Mouse (Mus musculus) embryonic facial prominence, embryonic 15.5 days (tissue): Measurements from ENCODE around the gene Hoxa7. TPM values are rescaled to one million over a fixed set of nuclear protein-coding genes. Genes with fewer than 3 reads are reported as not detected.

Experiments
- ATAC-seq: fragments of 200-750 bp; cut with Nextera tagmentation; 2 replicates; pipeline ENCODE4 v1.8.0; 2017; ENCODE audit warnings: low read depth, moderate TSS enrichment; ENCODE audit not compliant: insufficient number of reproducible peaks, low FRiP score, low TSS enrichment
- H3K27ac ChIP-seq: fragments of 300-500 bp; sonication (generic); replicated peaks from 2 replicates; pipeline ENCODE4 v1.5.1; 2015; ENCODE audit warnings: mild to moderate bottlenecking, inconsistent platforms
- H3K27me3 ChIP-seq: fragments of 300-500 bp; sonication (generic); 2 replicates; pipeline ENCODE4 v1.6.1; 2015; ENCODE audit warnings: inconsistent platforms
- H3K36me3 ChIP-seq: fragments of 300-500 bp; sonication (generic); 2 replicates; pipeline ENCODE4 v1.6.1; 2015; ENCODE audit warnings: mild to moderate bottlenecking, inconsistent platforms
- H3K4me1 ChIP-seq: fragments of 300-500 bp; sonication (generic); 2 replicates; pipeline ENCODE4 v1.6.1; 2015; ENCODE audit warnings: inconsistent platforms
- H3K4me2 ChIP-seq: fragments of 300-500 bp; sonication (generic); replicated peaks from 2 replicates; pipeline ENCODE4 v1.6.1; 2015; ENCODE audit warnings: mild to moderate bottlenecking, inconsistent platforms
- H3K4me3 ChIP-seq: fragments of 300-500 bp; sonication (generic); replicated peaks from 2 replicates; pipeline ENCODE4 v1.5.1; 2015; ENCODE audit warnings: mild to moderate bottlenecking, inconsistent platforms
- H3K9ac ChIP-seq: fragments of 300-500 bp; sonication (generic); 2 replicates; pipeline ENCODE4 v1.6.1; 2015; ENCODE audit warnings: inconsistent platforms
- H3K9me3 ChIP-seq: fragments of 300-500 bp; sonication (generic); replicated peaks from 2 replicates; pipeline ENCODE4 v1.6.1; 2016; ENCODE audit warnings: inconsistent platforms
- WGBS: fragments of 180-500 bp; shearing (Covaris S2); methylation state at CpG from one replicate; pipeline ENCODE4 v1.1.7; 2015; 5-methylcytosine and 5-hydroxymethylcytosine counted together
- polyA plus RNA-seq: library from polyadenylated mRNA; unstranded; fragments of >200 nt; fragmentation: Nextera tagmentation; extraction: Ambion mirVana; gene quantifications from 2 replicates; pipeline ENCODE4 v1.2.1, GENCODE M21; 2015

Gene Hoxa7
- polyA plus RNA-seq, 1 experiment from 2014 or later: not detected

DNA sequence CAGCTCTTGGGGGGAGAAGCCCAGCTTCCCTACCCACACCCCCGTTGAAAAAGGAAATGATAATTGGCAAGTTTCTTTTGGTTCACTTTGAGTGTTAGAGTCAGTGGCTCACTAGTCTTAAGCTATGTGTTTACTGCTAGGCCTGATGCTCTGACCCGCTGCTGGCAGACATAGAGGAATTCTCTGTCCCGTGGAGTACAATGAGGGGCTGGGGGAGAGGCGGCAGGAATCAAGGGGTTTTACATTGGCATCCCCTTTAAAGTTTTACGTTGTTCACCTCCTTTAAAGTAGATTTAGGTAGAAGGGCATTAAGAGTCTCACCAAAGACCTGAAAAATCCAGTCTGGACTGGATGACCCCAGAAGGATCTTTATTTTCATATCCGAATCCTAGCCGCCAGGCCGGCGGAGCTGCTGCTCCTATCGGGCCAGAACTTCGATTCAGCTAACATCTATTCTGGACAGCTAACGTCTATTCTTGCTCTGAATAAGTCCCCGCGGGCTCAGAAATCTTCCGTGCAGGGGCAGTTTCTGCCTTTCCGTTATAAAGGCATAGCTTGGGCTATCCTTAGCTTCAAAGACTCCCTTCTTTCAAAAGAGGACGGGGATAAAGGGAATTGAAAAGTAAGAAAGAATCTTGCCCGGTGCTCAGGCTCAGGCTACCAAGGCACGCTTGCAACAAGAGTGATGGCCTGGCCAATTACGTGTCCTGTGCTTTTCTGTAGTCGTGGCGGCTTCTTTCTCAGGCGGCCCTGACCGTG is 30.5 kb upstream of the Hoxa7 start:
- Histone ChIP-seq H3K36me3 (no peaks in the 10 kb centered on the region), H3K27me3 (peaks cover 90% of the 10 kb centered on the region), H3K4me1 (peaks cover 5% of the 10 kb centered on the region; the same call in 1 of the 2 replicates), H3K9me3 (no peaks in the 10 kb centered on the region), H3K27ac (no peak overlapping the region), H3K9ac (no peak overlapping the region), H3K4me3 (no peak overlapping the region), H3K4me2 (no peak overlapping the region)
- no peak for ATAC-seq
- 2% methylated on average over 24 of the region's 24 CpGs for WGBS

DNA sequence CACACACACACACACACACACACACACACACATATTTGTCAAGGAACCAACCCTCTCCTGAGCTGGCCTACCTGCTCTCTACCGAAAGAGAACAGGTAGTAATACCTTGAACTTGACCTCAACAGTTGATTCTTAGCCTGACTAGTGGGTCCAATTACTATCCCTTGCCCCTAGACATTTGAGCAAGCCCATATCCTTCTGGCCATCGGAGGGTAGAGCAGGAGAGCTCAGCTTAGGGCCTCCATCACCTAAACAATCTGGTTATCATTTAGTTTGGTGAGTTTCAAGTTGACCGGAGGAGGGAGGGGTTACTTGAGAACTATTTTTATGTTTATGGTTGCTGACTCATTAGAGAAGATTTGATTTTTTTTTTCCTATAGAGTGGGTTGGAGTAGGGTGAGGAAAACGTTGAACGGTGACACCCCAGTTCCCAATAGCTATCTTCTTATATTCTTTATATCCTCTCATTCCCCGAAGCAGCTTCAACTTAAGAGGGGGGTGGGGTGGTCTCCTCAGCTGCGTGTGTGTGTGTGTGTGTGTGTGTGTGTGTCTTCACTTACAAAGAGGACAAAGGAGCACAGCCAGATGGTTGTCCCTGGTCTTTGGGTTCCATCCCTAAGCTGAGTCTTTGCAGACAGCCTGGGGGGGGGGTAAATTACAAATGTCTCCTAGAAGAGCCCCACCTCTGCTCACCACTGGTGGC is 29.7 kb upstream of the Hoxa7 start:
- Histone ChIP-seq H3K27me3 (peaks cover 91% of the 10 kb centered on the region), H3K9me3 (no peaks in the 10 kb centered on the region), H3K4me3 (no peak overlapping the region), H3K36me3 (no peaks in the 10 kb centered on the region), H3K4me2 (no peak overlapping the region), H3K9ac (no peak overlapping the region), H3K4me1 (peaks cover 5% of the 10 kb centered on the region; the same call in 1 of the 2 replicates), H3K27ac (no peak overlapping the region)
- ATAC-seq: no peak
- WGBS: 9% methylated on average over 7 of the region's 7 CpGs

DNA sequence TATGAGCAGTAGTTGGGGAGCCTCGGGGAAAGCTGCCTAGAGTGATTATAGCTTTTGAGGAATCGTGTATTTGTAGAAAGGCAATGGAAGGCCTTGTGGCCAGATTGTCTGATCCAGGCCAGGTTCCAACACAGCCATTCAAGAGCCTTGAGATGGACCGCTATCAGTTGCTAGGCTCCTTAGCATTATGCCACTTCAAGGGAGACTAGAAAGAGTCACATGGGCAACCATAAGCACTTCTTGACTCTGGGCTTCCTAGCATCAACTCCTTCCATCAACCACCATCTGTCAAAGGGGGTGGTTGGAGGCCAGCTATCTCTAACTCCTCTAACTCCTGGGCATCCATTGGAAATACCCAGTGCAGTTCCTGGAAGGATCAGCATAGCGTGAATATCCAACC is 28.2 kb upstream of the Hoxa7 start:
- Histone ChIP-seq H3K4me1 (peaks cover 10% of the 10 kb centered on the region; the same call in 1 of the 2 replicates), H3K36me3 (no peaks in the 10 kb centered on the region), H3K9me3 (no peaks in the 10 kb centered on the region), H3K27ac (no peak overlapping the region), H3K4me2 (no peak overlapping the region), H3K27me3 (peaks cover 93% of the 10 kb centered on the region), H3K9ac (no peak overlapping the region), H3K4me3 (no peak overlapping the region)
- no peak for ATAC-seq
- WGBS: 1% methylated on average over 4 of the region's 4 CpGs

DNA sequence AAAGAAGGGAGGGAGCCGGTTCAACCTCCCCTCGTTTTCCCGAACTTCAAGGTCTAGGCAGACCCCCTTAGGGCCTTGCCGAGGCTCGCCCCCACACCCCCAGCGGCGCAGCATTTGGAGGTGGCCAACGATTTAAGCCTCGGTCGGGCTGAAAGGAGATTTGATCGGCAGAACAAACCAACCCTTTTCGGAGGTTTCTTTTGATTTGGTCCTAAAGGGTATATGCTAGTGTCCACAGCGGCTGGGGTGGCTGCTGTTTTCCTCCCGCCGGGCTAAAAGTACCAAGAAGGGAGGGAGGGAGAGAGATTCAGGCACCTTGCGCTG is 27.7 kb upstream of the Hoxa7 start:
- ATAC-seq: no peak
- Histone ChIP-seq H3K9me3 (no peaks in the 10 kb centered on the region), H3K4me2 (no peak overlapping the region), H3K27me3 (peaks cover 97% of the 10 kb centered on the region), H3K4me3 (no peak overlapping the region), H3K4me1 (peaks cover 11% of the 10 kb centered on the region; the same call in 1 of the 2 replicates), H3K27ac (no peak overlapping the region), H3K9ac (no peak overlapping the region), H3K36me3 (no peaks in the 10 kb centered on the region)
- under 1% methylated on average over 16 of the region's 16 CpGs for WGBS

DNA sequence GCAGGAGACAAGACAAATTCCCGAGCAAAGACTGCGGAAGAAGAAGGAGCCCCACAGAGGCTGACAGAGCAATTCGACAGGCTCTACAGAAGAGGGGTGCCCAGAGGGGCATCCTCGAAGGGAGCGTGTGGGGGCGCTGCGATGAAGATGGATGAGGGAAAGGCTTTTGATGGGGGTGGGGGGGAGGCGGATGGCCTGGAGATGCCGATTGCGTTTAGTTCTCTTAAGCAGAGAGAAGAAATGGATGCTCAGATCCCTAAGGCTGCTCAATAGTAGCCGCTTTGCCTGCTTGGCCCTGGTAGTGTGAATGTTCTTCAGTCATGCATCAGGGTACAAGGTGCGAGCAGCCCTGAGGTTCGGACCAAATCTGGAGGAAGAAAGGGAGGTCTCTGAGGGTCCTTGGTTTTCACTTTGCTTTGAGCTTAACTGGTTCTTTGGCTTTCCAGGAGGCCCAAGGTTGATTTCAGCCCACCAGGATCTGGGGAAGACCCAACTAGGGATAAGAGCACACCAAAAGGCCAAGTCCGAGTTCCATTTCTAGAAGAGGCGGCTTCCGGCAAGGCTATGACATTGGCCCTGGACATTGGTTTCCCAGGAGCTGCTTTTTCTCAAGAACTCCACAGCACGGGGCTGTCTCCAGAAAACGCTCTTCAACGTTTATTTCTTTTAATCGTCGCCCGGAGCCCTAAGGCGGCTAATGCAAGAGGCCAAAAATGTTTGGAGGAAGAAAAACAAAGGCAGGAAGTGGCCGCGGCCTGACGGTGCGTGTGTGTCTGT is 27.2 kb upstream of the Hoxa7 start:
- peaks cover 11% of the 10 kb centered on the region; the same call in 1 of the 2 replicates for H3K4me1 ChIP-seq
- no peaks in the 10 kb centered on the region for H3K9me3 ChIP-seq
- H3K36me3 ChIP-seq: no peaks in the 10 kb centered on the region
- no peak for ATAC-seq
- H3K4me2 ChIP-seq: no peak overlapping the region
- H3K27me3 ChIP-seq: peaks cover 97% of the 10 kb centered on the region
- H3K4me3 ChIP-seq: no peak overlapping the region
- WGBS: 2% methylated on average over 27 of the region's 27 CpGs
- no peak overlapping the region for H3K9ac ChIP-seq
- H3K27ac ChIP-seq: no peak overlapping the region

DNA sequence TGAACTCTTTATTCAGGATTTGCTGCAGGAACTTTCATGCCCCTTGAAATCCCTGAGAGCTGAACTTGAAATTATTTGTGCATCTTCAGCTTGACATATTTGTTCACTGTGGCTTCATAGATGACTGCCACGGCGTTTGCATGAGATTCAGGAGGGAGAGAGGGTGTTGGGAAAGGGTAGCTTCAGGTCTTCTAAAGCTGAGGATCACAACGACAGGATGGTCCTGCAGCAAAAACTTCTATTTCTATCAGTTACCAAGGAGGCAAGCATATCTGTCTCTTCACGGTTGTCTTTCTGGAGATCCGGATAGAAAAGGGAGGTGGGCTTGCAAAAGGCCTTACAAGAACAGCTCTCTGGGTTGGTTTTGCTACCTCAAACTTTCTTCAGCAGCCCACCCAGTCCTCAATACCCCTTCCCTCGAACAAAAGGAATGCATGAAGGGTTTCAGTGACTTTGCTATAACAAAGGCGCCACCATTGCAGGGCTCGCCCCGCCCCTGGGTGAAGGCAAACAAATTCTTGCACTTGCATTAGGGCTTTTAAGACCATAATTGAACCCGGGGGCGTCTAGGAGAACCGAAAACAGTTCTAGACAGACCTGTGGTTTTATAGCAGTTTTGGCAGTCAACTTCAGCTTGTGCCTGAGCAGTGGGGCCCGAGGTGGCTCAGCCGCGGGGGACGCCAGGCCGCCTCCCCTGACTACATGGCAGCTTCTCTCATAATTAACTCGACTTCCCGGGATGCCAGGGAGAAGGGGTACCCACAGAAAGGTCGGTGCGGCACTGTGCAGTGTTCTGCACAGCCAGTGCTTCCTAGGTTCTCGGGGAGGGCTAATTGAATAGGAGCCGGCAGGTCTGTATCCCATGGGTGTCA is 26.3 kb upstream of the Hoxa7 start:
- H3K4me2 ChIP-seq: no peak overlapping the region
- no peak overlapping the region for H3K27ac ChIP-seq
- no peak overlapping the region for H3K9ac ChIP-seq
- no peak for ATAC-seq
- WGBS: 1% methylated on average over 23 of the region's 23 CpGs
- H3K9me3 ChIP-seq: no peaks in the 10 kb centered on the region
- no peak overlapping the region for H3K4me3 ChIP-seq
- H3K4me1 ChIP-seq: peaks cover 6% of the 10 kb centered on the region; the same call in 1 of the 2 replicates
- no peaks in the 10 kb centered on the region for H3K36me3 ChIP-seq
- peaks cover 97% of the 10 kb centered on the region for H3K27me3 ChIP-seq

DNA sequence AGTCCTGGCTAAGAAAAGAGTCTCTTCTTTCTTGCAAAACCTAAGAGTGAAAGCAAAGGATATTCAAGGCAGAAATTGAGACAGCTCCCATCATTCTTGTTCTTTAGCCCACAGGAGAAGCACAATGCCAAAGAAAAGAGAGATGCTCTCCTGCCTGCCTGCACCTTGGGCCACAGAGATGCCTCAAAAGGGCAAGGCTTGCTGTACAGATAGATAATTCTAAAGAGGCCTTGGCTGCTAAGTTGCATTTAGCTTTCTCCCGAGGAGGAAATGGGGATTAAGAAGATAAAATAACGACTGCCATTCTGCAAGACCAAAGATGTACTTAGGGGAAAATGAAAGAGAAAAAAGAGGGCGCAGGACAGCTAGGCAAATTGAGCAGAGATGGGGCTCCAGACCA is 25.3 kb upstream of the Hoxa7 start:
- Histone ChIP-seq H3K4me1 (0 out of 2 replicates have a peak, but pooled peaks cover 6% of the 10 kb centered on the region), H3K4me3 (no peak overlapping the region), H3K4me2 (no peak overlapping the region), H3K9me3 (no peaks in the 10 kb centered on the region), H3K27me3 (peaks cover 97% of the 10 kb centered on the region), H3K36me3 (no peaks in the 10 kb centered on the region), H3K27ac (no peak overlapping the region), H3K9ac (no peak overlapping the region)
- 4% methylated on average over 3 of the region's 3 CpGs for WGBS
- no peak for ATAC-seq

DNA sequence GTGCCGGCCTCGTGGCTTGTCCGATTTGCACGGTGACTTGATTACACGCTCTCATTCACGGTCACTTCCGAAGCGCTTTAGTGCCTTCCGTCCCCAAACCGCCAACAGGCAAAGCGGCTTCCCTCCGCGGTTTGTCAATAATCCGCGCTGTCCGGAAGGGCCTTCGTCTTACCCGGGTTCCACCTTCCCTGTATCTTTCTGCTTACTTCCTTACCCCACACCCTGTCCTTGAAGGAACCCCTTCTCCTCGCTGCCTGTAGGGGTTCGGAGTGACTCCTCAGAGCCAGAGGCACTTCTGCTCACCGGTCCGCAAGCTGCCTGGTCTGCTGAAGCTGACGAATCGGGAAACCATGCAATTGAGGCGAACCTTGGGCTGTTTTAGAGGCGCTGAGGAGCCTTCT is 24.7 kb upstream of the Hoxa7 start:
- Histone ChIP-seq H3K9ac (no peak overlapping the region), H3K4me1 (0 out of 2 replicates have a peak, but pooled peaks cover 6% of the 10 kb centered on the region), H3K27ac (no peak overlapping the region), H3K36me3 (no peaks in the 10 kb centered on the region), H3K4me2 (no peak overlapping the region), H3K4me3 (no peak overlapping the region), H3K27me3 (peaks cover 97% of the 10 kb centered on the region), H3K9me3 (no peaks in the 10 kb centered on the region)
- WGBS: 3% methylated on average over 26 of the region's 26 CpGs
- ATAC-seq: no peak

DNA sequence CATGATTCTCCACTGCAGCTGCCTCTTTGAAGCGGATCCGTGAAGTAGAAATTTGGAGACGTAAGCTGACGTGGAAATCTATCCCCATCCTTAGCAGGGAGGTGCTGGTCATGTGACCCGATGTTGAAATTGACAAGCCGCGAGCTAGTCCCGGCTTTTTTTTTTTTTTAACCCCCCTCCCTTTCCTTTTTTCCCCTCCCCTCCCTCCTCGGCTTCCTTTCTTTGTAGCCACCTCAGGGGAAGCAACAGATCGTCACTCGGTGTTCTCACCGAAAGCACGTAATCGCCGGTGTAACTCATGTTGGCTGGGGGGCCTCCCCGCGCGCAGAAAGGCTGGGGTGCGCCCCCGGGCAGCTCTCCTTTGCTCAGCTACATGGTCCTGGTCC is 24.1 kb upstream of the Hoxa7 start, which contains the start of gene Hoxa11:
Gene Hoxa11, minus strand, starts transcription at position 54 of the 386 bp plus-strand sequence.
- 0 out of 2 replicates have a peak within 1 kb of the TSS, but pooled peaks have one; percentile 2 for H3K4me2 ChIP-seq
- H3K9ac ChIP-seq: no peak within 1 kb of the TSS
- H3K4me1 ChIP-seq: 0 out of 2 replicates have a peak, but pooled peaks cover 6% of the 10 kb centered on the region
- under 1% methylated on average over 20 of the region's 20 CpGs for WGBS
- H3K4me3 ChIP-seq: peak within 1 kb of the TSS; percentile 10; the same call in 1 of the 2 replicates
- H3K9me3 ChIP-seq: no peaks in the 10 kb centered on the region
- ATAC-seq: no peak
- H3K27me3 ChIP-seq: peaks cover 97% of the 10 kb centered on the region
- no peaks in the 10 kb centered on the region for H3K36me3 ChIP-seq
- H3K27ac ChIP-seq: no peak within 1 kb of the TSS

DNA sequence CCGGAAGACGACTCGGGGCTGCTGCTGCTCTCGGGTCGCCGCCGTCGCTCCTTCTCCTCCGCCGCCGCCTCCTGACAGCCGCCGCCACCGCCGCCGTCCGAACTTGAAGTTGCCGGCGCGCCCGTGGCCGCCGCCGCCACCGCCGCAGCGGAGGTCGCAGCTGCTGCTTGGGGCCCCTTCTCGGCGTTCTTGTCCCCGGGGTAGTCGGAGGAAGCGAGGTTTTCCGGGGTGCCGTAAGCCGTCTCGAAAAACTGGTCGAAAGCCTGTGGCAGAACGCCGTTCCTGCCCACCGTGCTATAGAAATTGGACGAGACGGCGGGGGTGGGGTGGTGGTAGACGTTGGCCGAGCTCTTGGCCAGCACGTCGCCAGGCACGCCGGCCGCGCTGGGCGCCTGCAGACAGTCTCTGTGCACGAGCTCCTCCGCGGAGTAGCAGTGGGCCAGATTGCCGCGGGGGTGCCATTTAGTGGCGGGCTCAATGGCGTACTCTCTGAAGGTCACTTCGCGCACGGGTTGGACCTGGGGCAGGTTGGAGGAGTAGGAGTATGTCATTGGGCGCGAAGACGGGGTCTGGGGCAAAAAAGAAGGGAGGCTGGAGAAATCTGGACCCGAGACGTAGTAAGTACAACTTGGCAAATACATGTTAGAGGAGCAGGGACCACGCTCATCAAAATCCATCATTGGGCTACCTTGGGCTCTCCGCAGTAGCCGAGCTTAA is 23.5 kb upstream of the Hoxa7 start:
- no peaks in the 10 kb centered on the region for H3K9me3 ChIP-seq
- H3K4me2 ChIP-seq: 0 out of 2 replicates have a peak overlapping the region, but pooled peaks have one; percentile 2
- ATAC-seq: no peak
- H3K9ac ChIP-seq: no peak overlapping the region
- H3K27me3 ChIP-seq: peaks cover 98% of the 10 kb centered on the region
- H3K4me1 ChIP-seq: peaks cover 10% of the 10 kb centered on the region
- no peak overlapping the region for H3K27ac ChIP-seq
- H3K36me3 ChIP-seq: no peaks in the 10 kb centered on the region
- under 1% methylated on average over 71 of the region's 71 CpGs for WGBS
- peak overlapping the region; percentile 10; the same call in 1 of the 2 replicates for H3K4me3 ChIP-seq
